Mouse (Mus musculus): Measurements from ENCODE around the gene Znhit2.

GRCm38 (mm10) chr19:6028991-6029390 lies 32.0 kb upstream of the Znhit2 start:
- TF ChIP-seq CTCF (IDR thresholded peaks at IDR 0.05; ENCODE audit: low read depth, low read length) (no peak), GATA1 (IDR thresholded peaks at IDR 0.05; ENCODE audit: borderline replicate concordance, low read length) (no peak), TAL1 (conservative IDR thresholded peaks at IDR 0.05; ENCODE audit: low read depth, low read length) (no peak), GATA2 (IDR thresholded peaks at IDR 0.05; ENCODE audit: borderline replicate concordance, low read depth, low read length) (no peak), POLR2AphosphoS5 (IDR thresholded peaks at IDR 0.05; ENCODE audit: insufficient replicate concordance, low read depth, low read length) (no peak)

Measured in G1E (cell line).